Comparison of ENCODE assay signal across 9 mouse cellular contexts in genomic region chr11:97740190-97740589, GRCm38 (mm10). TPM values are rescaled to one million over a fixed set of nuclear protein-coding genes. Genes with fewer than 3 reads are reported as not detected.
A peak's percentile ranks its signal among the peaks of the same experiment; 100 is the strongest.
DNase-seq lines count a peak whose midpoint lies in the region; ATAC-seq and TF ChIP-seq lines count a peak whose summit lies in the region.
"Had no signal": no experiment of that assay in that cellular context is flagged by ENCODE, and none has a peak within 500 bp of the region (broad histone marks: within the 10 kb centered on the region; RNA-seq: fewer than 3 reads in every experiment).

No protein-coding gene starts in this region.

- no peak overlapping the region for H3K4me2 ChIP-seq in limb, embryonic 13.5 days (replicated peaks)
- H3K4me2 ChIP-seq in midbrain, postnatal 0 days (ENCODE audit: low read depth, low read length, poor library complexity, severe bottlenecking), result no peak overlapping the region
- no peak overlapping the region for H3K4me2 ChIP-seq in midbrain, embryonic 15.5 days
- H3K4me2 ChIP-seq: stomach, embryonic 15.5 days had no signal

- intact Hi-C loops in gastrocnemius, adult 2 months (cut with DNase I), result no loop called here
- intact Hi-C loops in heart, adult 2 months (cut with DNase I), result no loop called here

- H3K36me3 ChIP-seq in E14TG2a.4 (ENCODE audit: insufficient read depth, low read length), result peaks cover 13% of the 10 kb centered on the region
- H3K36me3 ChIP-seq in heart, adult 2 months (ENCODE audit: control insufficient read depth, insufficient read depth, low read length), result no peaks in the 10 kb centered on the region
- peaks cover 5% of the 10 kb centered on the region; the same call in 1 of the 2 replicates for H3K36me3 ChIP-seq in limb, embryonic 13.5 days
- no peaks in the 10 kb centered on the region for H3K36me3 ChIP-seq in midbrain, postnatal 0 days (ENCODE audit: insufficient read depth, low read length)
- H3K36me3 ChIP-seq in midbrain, embryonic 15.5 days (replicated peaks), result no peaks in the 10 kb centered on the region
- H3K36me3 ChIP-seq: stomach, embryonic 15.5 days had no signal

- no peaks in the 10 kb centered on the region for H3K27me3 ChIP-seq in E14TG2a.4 (ENCODE audit: insufficient read depth, low read length)
- no peaks in the 10 kb centered on the region for H3K27me3 ChIP-seq in heart, adult 2 months (ENCODE audit: control insufficient read depth, insufficient read depth, low read length)
- H3K27me3 ChIP-seq in limb, embryonic 13.5 days, result no peaks in the 10 kb centered on the region
- H3K27me3 ChIP-seq in midbrain, postnatal 0 days (ENCODE audit: insufficient read depth, low read length), result no peaks in the 10 kb centered on the region
- no peaks in the 10 kb centered on the region for H3K27me3 ChIP-seq in midbrain, embryonic 15.5 days (replicated peaks)
- H3K27me3 ChIP-seq: stomach, embryonic 15.5 days had no signal

- no peaks in the 10 kb centered on the region for H3K9me3 ChIP-seq in E14TG2a.4 (ENCODE audit: low read length)
- H3K9me3 ChIP-seq in limb, embryonic 13.5 days, result peaks cover 3% of the 10 kb centered on the region; the same call in 1 of the 2 replicates
- no peaks in the 10 kb centered on the region for H3K9me3 ChIP-seq in midbrain, postnatal 0 days (ENCODE audit: low read length)
- no peaks in the 10 kb centered on the region for H3K9me3 ChIP-seq in midbrain, embryonic 15.5 days
- H3K9me3 ChIP-seq: stomach, embryonic 15.5 days had no signal

- H3K79me2 ChIP-seq in heart, adult 2 months (replicated peaks; ENCODE audit: control insufficient read depth, insufficient read depth, low read length), result peaks cover 3% of the 10 kb centered on the region; the same call in 1 of the 2 replicates

- 24% methylated on average over 7 of the region's 7 CpGs for WGBS in heart, adult 2 months
- WGBS in limb, embryonic 13.5 days, result 52% methylated on average over 7 of the region's 7 CpGs
- WGBS in midbrain, postnatal 0 days, result 32% methylated on average over 7 of the region's 7 CpGs
- 32% methylated on average over 7 of the region's 7 CpGs for WGBS in midbrain, embryonic 15.5 days

- TF ChIP-seq EP300 in heart, adult 2 months (IDR thresholded peaks at IDR 0.05; ENCODE audit: insufficient read depth, low read depth, low read length), result no peak

- H3K9ac ChIP-seq in heart, adult 2 months (ENCODE audit: low read depth, low read length), result 0 out of 2 replicates have a peak overlapping the region, but pooled peaks have one; percentile 22
- peak overlapping the region; percentile 19; the same call in 1 of the 2 replicates for H3K9ac ChIP-seq in limb, embryonic 13.5 days
- no peak overlapping the region for H3K9ac ChIP-seq in midbrain, postnatal 0 days (replicated peaks; ENCODE audit: low read length, poor library complexity, severe bottlenecking)
- H3K9ac ChIP-seq in midbrain, embryonic 15.5 days, result no peak overlapping the region
- H3K9ac ChIP-seq: stomach, embryonic 15.5 days had no signal

- peaks cover 67% of the 10 kb centered on the region for H3K4me1 ChIP-seq in E14TG2a.4 (replicated peaks; ENCODE audit: low read depth, low read length)
- H3K4me1 ChIP-seq in heart, adult 2 months (ENCODE audit: control insufficient read depth, insufficient read depth, low read length), result peaks cover 6% of the 10 kb centered on the region
- peaks cover 27% of the 10 kb centered on the region for H3K4me1 ChIP-seq in limb, embryonic 13.5 days
- peaks cover 17% of the 10 kb centered on the region for H3K4me1 ChIP-seq in midbrain, postnatal 0 days (ENCODE audit: insufficient read depth, low read length)
- peaks cover 30% of the 10 kb centered on the region for H3K4me1 ChIP-seq in midbrain, embryonic 15.5 days

- no peak for ATAC-seq in limb, embryonic 13.5 days (ENCODE audit: low FRiP score, low read depth)
- no peak for ATAC-seq in frontal cortex, adult (ENCODE audit: low TSS enrichment)
- no peak for ATAC-seq in midbrain, postnatal 0 days (ENCODE audit: low FRiP score)
- no peak for ATAC-seq in midbrain, embryonic 15.5 days (replicated peaks)

- DNase-seq in gastrocnemius, adult 2 months, result peak; percentile 43
- DNase-seq in gastrocnemius, postnatal 25 days, result no peak
- peak in 1 of 2 experiments; percentile 53 for DNase-seq in heart, adult 2 months
- no peak for DNase-seq in midbrain, postnatal 0 days (ENCODE audit: low spot score)

- TF ChIP-seq POLR2A in heart, adult 2 months (IDR thresholded peaks at IDR 0.05; ENCODE audit: insufficient read depth, low read depth, low read length), result no peak

- H3K27ac ChIP-seq in gastrocnemius, adult 2 months, result peak overlapping the region; percentile 59
- no peak overlapping the region; the same call in 1 of the 2 replicates for H3K27ac ChIP-seq in heart, adult 2 months
- no peak overlapping the region; the same call in 1 of the 2 replicates for H3K27ac ChIP-seq in limb, embryonic 13.5 days
- H3K27ac ChIP-seq in midbrain, postnatal 0 days (ENCODE audit: low read depth, low read length), result no peak overlapping the region
- no peak overlapping the region for H3K27ac ChIP-seq in midbrain, embryonic 15.5 days
- H3K27ac ChIP-seq: stomach, embryonic 15.5 days had no signal

- H3K4me3 ChIP-seq in gastrocnemius, adult 2 months, result no peak overlapping the region
- H3K4me3 ChIP-seq in E14TG2a.4 (replicated peaks; ENCODE audit: low read length), result 0 out of 2 replicates have a peak overlapping the region, but pooled peaks have one; percentile 4
- H3K4me3 ChIP-seq in heart, adult 2 months, result no peak overlapping the region
- H3K4me3 ChIP-seq in limb, embryonic 13.5 days, result no peak overlapping the region
- H3K4me3 ChIP-seq in midbrain, postnatal 0 days (ENCODE audit: low read depth, low read length), result no peak overlapping the region
- H3K4me3 ChIP-seq in midbrain, embryonic 15.5 days, result no peak overlapping the region
- H3K4me3 ChIP-seq: stomach, embryonic 15.5 days had no signal

- TF ChIP-seq CTCF in gastrocnemius, adult 2 months (IDR thresholded peaks at IDR 0.05), result no peak
- TF ChIP-seq CTCF in E14TG2a.4 (conservative IDR thresholded peaks at IDR 0.05; ENCODE audit: low read length), result no peak
- no peak for TF ChIP-seq CTCF in heart, adult 2 months (IDR thresholded peaks at IDR 0.05)
- no peak for TF ChIP-seq CTCF in midbrain, postnatal 0 days (IDR thresholded peaks at IDR 0.05)

RNA-seq across cellular contexts. Expression of gene Pip4k2b, which starts 4.3 kb away (rescaled TPM):
- total RNA-seq in gastrocnemius, adult 2 months (2021), result 10 to 100 TPM; 59.3 to 66.2 TPM
- total RNA-seq in gastrocnemius, postnatal 25 days (2021), result 10 to 100 TPM; 38.9 to 45.0 TPM
- 10 to 100 TPM; 20.8 to 21.4 TPM for total RNA-seq in heart, adult 2 months (2021)
- 13.8 and 18.1 TPM in 2 replicates for polyA plus RNA-seq in heart, adult 2 months (2012; rRNA removed)
- 2.8 and 3.3 TPM in 2 replicates for polyA plus RNA-seq in limb, embryonic 13.5 days (2015; fragmentation: Nextera tagmentation; extraction: Ambion mirVana)
- total RNA-seq in midbrain, postnatal 0 days (2014; rRNA removed), result 149 and 166 TPM in 2 replicates
- polyA plus RNA-seq in midbrain, postnatal 0 days (2015; fragmentation: Nextera tagmentation; extraction: Ambion mirVana), result 4.1 and 5.2 TPM in 2 replicates
- polyA plus RNA-seq in midbrain, embryonic 15.5 days (2015; fragmentation: Nextera tagmentation; extraction: Ambion mirVana), result 4.3 and 4.9 TPM in 2 replicates

RNA-seq across cellular contexts. Expression of gene Cwc25, which starts 26.2 kb away (rescaled TPM):
- 1 to 10 TPM; 6.2 to 6.5 TPM for total RNA-seq in gastrocnemius, adult 2 months (2021)
- 1 to 10 TPM; 4.9 to 6.4 TPM for total RNA-seq in gastrocnemius, postnatal 25 days (2021)
- total RNA-seq in heart, adult 2 months (2021), result 1 to 10 TPM; 7.6 to 7.9 TPM
- polyA plus RNA-seq in heart, adult 2 months (2012; rRNA removed), result 6.0 and 8.7 TPM in 2 replicates
- 21.0 and 23.3 TPM in 2 replicates for polyA plus RNA-seq in limb, embryonic 13.5 days (2015; fragmentation: Nextera tagmentation; extraction: Ambion mirVana)
- 11.8 and 16.0 TPM in 2 replicates for total RNA-seq in midbrain, postnatal 0 days (2014; rRNA removed)
- 12.0 TPM in 2 replicates for polyA plus RNA-seq in midbrain, postnatal 0 days (2015; fragmentation: Nextera tagmentation; extraction: Ambion mirVana)
- polyA plus RNA-seq in midbrain, embryonic 15.5 days (2015; fragmentation: Nextera tagmentation; extraction: Ambion mirVana), result 16.2 and 17.6 TPM in 2 replicates

RNA-seq across cellular contexts. Expression of gene 1700001P01Rik, which starts 35.5 kb away (rescaled TPM):
- total RNA-seq in gastrocnemius, adult 2 months (2021), result under 1 TPM; 0.39 to 0.56 TPM
- total RNA-seq in gastrocnemius, postnatal 25 days (2021), result not detected
- total RNA-seq in heart, adult 2 months (2021), result not detected
- 0.20 TPM in 1 of 2 replicates, not detected in the other for polyA plus RNA-seq in heart, adult 2 months (2012; rRNA removed)
- polyA plus RNA-seq in limb, embryonic 13.5 days (2015; fragmentation: Nextera tagmentation; extraction: Ambion mirVana), result 0.83 TPM in 1 of 2 replicates, not detected in the other
- total RNA-seq in midbrain, postnatal 0 days (2014; rRNA removed), result not detected in 2 replicates
- polyA plus RNA-seq in midbrain, postnatal 0 days (2015; fragmentation: Nextera tagmentation; extraction: Ambion mirVana), result 0.29 TPM in 1 of 2 replicates, not detected in the other
- polyA plus RNA-seq in midbrain, embryonic 15.5 days (2015; fragmentation: Nextera tagmentation; extraction: Ambion mirVana), result 0.50 and 1.1 TPM in 2 replicates

RNA-seq across cellular contexts. Expression of gene Psmb3, which starts 37.0 kb away (rescaled TPM):
- 100 to 1,000 TPM; 141 to 159 TPM for total RNA-seq in gastrocnemius, adult 2 months (2021)
- total RNA-seq in gastrocnemius, postnatal 25 days (2021), result 100 to 1,000 TPM; 128 TPM
- total RNA-seq in heart, adult 2 months (2021), result 100 to 1,000 TPM; 135 to 139 TPM
- polyA plus RNA-seq in heart, adult 2 months (2012; rRNA removed), result 273 and 314 TPM in 2 replicates
- polyA plus RNA-seq in limb, embryonic 13.5 days (2015; fragmentation: Nextera tagmentation; extraction: Ambion mirVana), result 490 and 497 TPM in 2 replicates
- total RNA-seq in midbrain, postnatal 0 days (2014; rRNA removed), result 386 and 449 TPM in 2 replicates
- polyA plus RNA-seq in midbrain, postnatal 0 days (2015; fragmentation: Nextera tagmentation; extraction: Ambion mirVana), result 473 and 491 TPM in 2 replicates
- polyA plus RNA-seq in midbrain, embryonic 15.5 days (2015; fragmentation: Nextera tagmentation; extraction: Ambion mirVana), result 421 and 431 TPM in 2 replicates

RNA-seq across cellular contexts. Expression of gene Pcgf2, which starts 39.9 kb away (rescaled TPM):
- 1 to 10 TPM; 1.7 to 2.9 TPM for total RNA-seq in gastrocnemius, adult 2 months (2021)
- 1 to 10 TPM; 2.4 to 3.3 TPM for total RNA-seq in gastrocnemius, postnatal 25 days (2021)
- 1 to 10 TPM; 4.1 to 5.6 TPM for total RNA-seq in heart, adult 2 months (2021)
- 9.5 and 17.8 TPM in 2 replicates for polyA plus RNA-seq in heart, adult 2 months (2012; rRNA removed)
- 20.7 and 21.3 TPM in 2 replicates for polyA plus RNA-seq in limb, embryonic 13.5 days (2015; fragmentation: Nextera tagmentation; extraction: Ambion mirVana)
- 16.0 and 19.6 TPM in 2 replicates for total RNA-seq in midbrain, postnatal 0 days (2014; rRNA removed)
- 14.2 and 16.7 TPM in 2 replicates for polyA plus RNA-seq in midbrain, postnatal 0 days (2015; fragmentation: Nextera tagmentation; extraction: Ambion mirVana)
- 23.1 TPM in 2 replicates for polyA plus RNA-seq in midbrain, embryonic 15.5 days (2015; fragmentation: Nextera tagmentation; extraction: Ambion mirVana)

Comparison
In these comparisons a context has a peak if more than half of its experiments do, and no peak if none do; other contexts are left out.
1. H3K9ac ChIP-seq: peak in heart, adult 2 months (single experiment) and limb, embryonic 13.5 days (single experiment); none in midbrain, postnatal 0 days (single experiment) and midbrain, embryonic 15.5 days (single experiment).